Mouse (Mus musculus) MEL (cell line): ENCODE measurements at regions not wholly inside any gene's neighbourhood (a gene's known extent, or its start where the extent isn't known, plus 50 kb on each side); places are given as distances from the start of the nearest gene placed in this dataset.

Experiments
- DNase-seq: peaks from one replicate; pipeline ENCODE4 v3.0.0; 2011; ENCODE audit warnings: low read depth, low spot score
- H3K27ac ChIP-seq: 2 replicates; pipeline ENCODE4 v1.5.1; 2012; ENCODE audit warnings: low read depth, mild to moderate bottlenecking, control low read depth, low read length, moderate library complexity; ENCODE audit not compliant: control insufficient read depth
- H3K27me3 ChIP-seq, 2 experiments: fragments of 150-350 bp in 1 of 2; sonication (generic) in 1 of 2; 2 replicates each; pipeline ENCODE4 v1.6.1; 2012; ENCODE audit warnings: low read length in 2 of 2, mild to moderate bottlenecking in 2 of 2, improper control_type of control experiment in 1 of 2, moderate library complexity in 1 of 2; ENCODE audit not compliant: insufficient read depth in 2 of 2, control insufficient read depth in 1 of 2
- H3K36me3 ChIP-seq, 2 experiments: 2 replicates each; pipeline ENCODE4 v1.6.1; 2012 to 2014; ENCODE audit warnings: low read length in 2 of 2, improper control_type of control experiment in 1 of 2, inconsistent platforms in 1 of 2, mild to moderate bottlenecking in 1 of 2; ENCODE audit not compliant: insufficient read depth in 2 of 2, control insufficient read depth in 1 of 2
- H3K4me1 ChIP-seq, 2 experiments: fragments of 150-350 bp in 1 of 2; sonication (generic) in 1 of 2; 2 replicates each; pipeline ENCODE4 v1.6.1; 2012; ENCODE audit warnings: low read length in 2 of 2, improper control_type of control experiment in 1 of 2, mild to moderate bottlenecking in 1 of 2; ENCODE audit not compliant: insufficient read depth in 2 of 2, control insufficient read depth in 1 of 2
- H3K4me3 ChIP-seq, 2 experiments: fragments of 150-350 bp in 1 of 2; sonication (generic) in 1 of 2; 2 replicates each; pipeline ENCODE4 v1.5.1; 2012; ENCODE audit warnings: low read depth in 2 of 2, low read length in 2 of 2, mild to moderate bottlenecking in 2 of 2, moderate library complexity in 2 of 2, control low read depth in 1 of 2, improper control_type of control experiment in 1 of 2; ENCODE audit not compliant: control insufficient read depth in 1 of 2, insufficient read depth in 1 of 2
- H3K79me2 ChIP-seq: 2 replicates; pipeline ENCODE4 v1.6.1; 2012; ENCODE audit warnings: mild to moderate bottlenecking, low read length, moderate library complexity; ENCODE audit not compliant: control insufficient read depth, poor library complexity, insufficient read depth
- H3K9ac ChIP-seq: 2 replicates; pipeline ENCODE4 v1.6.1; 2012; ENCODE audit warnings: low read depth, mild to moderate bottlenecking, control low read depth, low read length, moderate library complexity; ENCODE audit not compliant: control insufficient read depth, poor library complexity, severe bottlenecking
- H3K9me3 ChIP-seq: fragments of 150-350 bp; sonication (generic); replicated peaks from 2 replicates; pipeline ENCODE4 v1.6.1; 2012; ENCODE audit warnings: mild to moderate bottlenecking, low read length, improper control_type of control experiment, moderate library complexity; ENCODE audit not compliant: insufficient read depth
- BHLHE40 ChIP-seq: IDR thresholded peaks from 2 replicates; pipeline ENCODE4 v1.6.1; 2012; ENCODE audit warnings: low read depth, mild to moderate bottlenecking, inconsistent platforms, low read length, improper control_type of control experiment, borderline replicate concordance
- CHD1 ChIP-seq: IDR thresholded peaks from 2 replicates; pipeline ENCODE4 v1.6.1; 2012; ENCODE audit warnings: low read depth, mild to moderate bottlenecking, inconsistent platforms, low read length, improper control_type of control experiment
- CHD2 ChIP-seq: IDR thresholded peaks from 2 replicates; pipeline ENCODE4 v1.6.1; 2011; ENCODE audit warnings: low read length, improper control_type of control experiment
- CTCF ChIP-seq, 3 experiments: IDR thresholded peaks in 2 of 3; conservative IDR thresholded peaks in 1 of 3; 2 replicates each; pipeline ENCODE4 v1.5.1; 2011 to 2012; ENCODE audit warnings: low read length in 3 of 3, low read depth in 2 of 3, mild to moderate bottlenecking in 2 of 3, improper control_type of control experiment in 1 of 3, inconsistent platforms in 1 of 3, mixed read lengths in 1 of 3, moderate library complexity in 1 of 3; ENCODE audit not compliant: control insufficient read depth in 1 of 3, insufficient read depth in 1 of 3, poor library complexity in 1 of 3, severe bottlenecking in 1 of 3
- ELF1 ChIP-seq: IDR thresholded peaks from 2 replicates; pipeline ENCODE4 v1.6.1; 2014; ENCODE audit warnings: low read depth, mild to moderate bottlenecking, inconsistent platforms, low read length, improper control_type of control experiment, moderate library complexity
- GABPA ChIP-seq: IDR thresholded peaks from 2 replicates; pipeline ENCODE4 v1.6.1; 2012; ENCODE audit warnings: low read depth, mild to moderate bottlenecking, inconsistent platforms, low read length, improper control_type of control experiment, moderate library complexity
- HCFC1 ChIP-seq: IDR thresholded peaks from 2 replicates; pipeline ENCODE4 v1.6.1; 2012; ENCODE audit warnings: low read depth, mild to moderate bottlenecking, inconsistent platforms, low read length, improper control_type of control experiment, moderate library complexity
- JUND ChIP-seq: IDR thresholded peaks from 2 replicates; pipeline ENCODE4 v1.6.1; 2011; ENCODE audit warnings: low read depth, mild to moderate bottlenecking, improper control_type of control experiment, low read length
- MAX ChIP-seq: IDR thresholded peaks from 2 replicates; pipeline ENCODE4 v1.6.1; 2011; ENCODE audit warnings: low read length, improper control_type of control experiment
- MAZ ChIP-seq: IDR thresholded peaks from 2 replicates; pipeline ENCODE4 v1.6.1; 2012; ENCODE audit warnings: low read depth, mild to moderate bottlenecking, inconsistent platforms, low read length, improper control_type of control experiment
- MEF2A ChIP-seq: IDR thresholded peaks from 2 replicates; pipeline ENCODE4 v1.6.1; 2014; ENCODE audit warnings: low read depth, mild to moderate bottlenecking, inconsistent platforms, low read length, improper control_type of control experiment; ENCODE audit not compliant: poor library complexity, insufficient replicate concordance, severe bottlenecking; ENCODE audit errors: extremely low read depth
- MXI1 ChIP-seq: IDR thresholded peaks from 2 replicates; pipeline ENCODE4 v1.6.1; 2011; ENCODE audit warnings: mild to moderate bottlenecking, low read depth, low read length, improper control_type of control experiment
- MYB ChIP-seq: IDR thresholded peaks from 2 replicates; pipeline ENCODE4 v1.6.1; 2011; ENCODE audit warnings: mild to moderate bottlenecking, low read depth, low read length, improper control_type of control experiment
- NELFE ChIP-seq: IDR thresholded peaks from 2 replicates; pipeline ENCODE4 v1.6.1; 2011; ENCODE audit warnings: low read depth, low read length, improper control_type of control experiment
- NRF1 ChIP-seq: IDR thresholded peaks from 2 replicates; pipeline ENCODE4 v1.6.1; 2014; ENCODE audit warnings: low read depth, mild to moderate bottlenecking, inconsistent platforms, low read length, improper control_type of control experiment, moderate library complexity; ENCODE audit not compliant: poor library complexity, insufficient read depth, severe bottlenecking
- POLR2A ChIP-seq, 2 experiments: IDR thresholded peaks; 2 replicates each; pipeline ENCODE4 v1.6.1; 2011 to 2012; ENCODE audit warnings: low read length in 2 of 2, mild to moderate bottlenecking in 2 of 2, control low read depth in 1 of 2, improper control_type of control experiment in 1 of 2, low read depth in 1 of 2, moderate library complexity in 1 of 2; ENCODE audit not compliant: control insufficient read depth in 1 of 2, insufficient read depth in 1 of 2, poor library complexity in 1 of 2
- POLR2AphosphoS2 ChIP-seq: IDR thresholded peaks from 2 replicates; pipeline ENCODE4 v1.6.1; 2011; ENCODE audit warnings: low read length, improper control_type of control experiment
- POLR2AphosphoS5 ChIP-seq: IDR thresholded peaks from 2 replicates; pipeline ENCODE4 v1.6.1; 2012; ENCODE audit warnings: low read depth, borderline replicate concordance, mild to moderate bottlenecking, inconsistent platforms, low read length, moderate library complexity, mixed read lengths
- RCOR1 ChIP-seq: IDR thresholded peaks from 2 replicates; pipeline ENCODE4 v1.6.1; 2012; ENCODE audit warnings: low read depth, mild to moderate bottlenecking, inconsistent platforms, low read length, improper control_type of control experiment
- SIN3A ChIP-seq: IDR thresholded peaks from 2 replicates; pipeline ENCODE4 v1.6.1; 2012; ENCODE audit warnings: low read length, improper control_type of control experiment, inconsistent platforms
- SMC3 ChIP-seq: IDR thresholded peaks from 2 replicates; pipeline ENCODE4 v1.6.1; 2011; ENCODE audit warnings: low read depth, low read length, improper control_type of control experiment
- TBP ChIP-seq: IDR thresholded peaks from 2 replicates; pipeline ENCODE4 v1.8.0; 2011; ENCODE audit warnings: low read depth, low read length, improper control_type of control experiment
- TCF12 ChIP-seq: IDR thresholded peaks from 2 replicates; pipeline ENCODE4 v1.6.1; 2014; ENCODE audit warnings: low read depth, mild to moderate bottlenecking, inconsistent platforms, low read length, improper control_type of control experiment, moderate library complexity
- UBTF ChIP-seq: IDR thresholded peaks from 2 replicates; pipeline ENCODE4 v1.6.1; 2012; ENCODE audit warnings: low read depth, mild to moderate bottlenecking, inconsistent platforms, low read length, improper control_type of control experiment, moderate library complexity, borderline replicate concordance; ENCODE audit not compliant: insufficient read depth
- USF1 ChIP-seq: IDR thresholded peaks from 2 replicates; pipeline ENCODE4 v1.6.1; 2014; ENCODE audit warnings: low read depth, mild to moderate bottlenecking, inconsistent platforms, low read length, improper control_type of control experiment, moderate library complexity
- USF2 ChIP-seq, 2 experiments: IDR thresholded peaks; 2 replicates each; pipeline ENCODE4 v1.6.1; 2011 to 2012; ENCODE audit warnings: improper control_type of control experiment in 2 of 2, low read length in 2 of 2, borderline replicate concordance in 1 of 2, inconsistent platforms in 1 of 2, low read depth in 1 of 2, mild to moderate bottlenecking in 1 of 2; ENCODE audit not compliant: insufficient read depth in 1 of 2
- ZC3H11A ChIP-seq: IDR thresholded peaks from 2 replicates; pipeline ENCODE4 v1.6.1; 2012; ENCODE audit warnings: low read depth, mild to moderate bottlenecking, inconsistent platforms, low read length, improper control_type of control experiment
- ZKSCAN1 ChIP-seq: IDR thresholded peaks from 2 replicates; pipeline ENCODE4 v1.6.1; 2012; ENCODE audit warnings: low read depth, mild to moderate bottlenecking, inconsistent platforms, low read length, improper control_type of control experiment, moderate library complexity
- ZMIZ1 ChIP-seq: IDR thresholded peaks from 2 replicates; pipeline ENCODE4 v1.6.1; 2012; ENCODE audit warnings: low read depth, mild to moderate bottlenecking, inconsistent platforms, low read length, improper control_type of control experiment, moderate library complexity
- ZNF384 ChIP-seq: IDR thresholded peaks from 2 replicates; pipeline ENCODE4 v1.6.1; 2012; ENCODE audit warnings: low read depth, mild to moderate bottlenecking, inconsistent platforms, low read length, improper control_type of control experiment

DNA sequence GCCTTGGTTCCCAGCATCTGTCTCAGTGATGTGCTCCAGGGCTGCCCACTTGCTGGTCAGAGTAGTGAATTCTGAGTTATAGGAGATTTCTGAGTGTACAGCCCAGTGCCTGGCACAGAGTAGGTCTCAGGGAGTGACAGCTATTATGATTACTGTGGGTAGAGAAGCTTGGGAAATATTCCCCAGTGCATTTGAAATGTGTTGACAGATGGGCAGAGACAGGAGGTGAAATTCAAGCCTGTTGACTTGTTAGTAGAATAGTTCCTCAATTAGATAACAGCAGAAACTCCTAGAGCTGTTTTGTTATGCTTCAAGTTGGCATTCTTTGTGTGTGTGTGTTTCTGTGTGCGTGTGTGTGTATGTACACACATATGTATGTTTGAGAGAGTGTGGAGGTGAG lies 152.9 kb downstream of the Klhl25 start:
- no peaks in the 10 kb centered on the region for H3K9me3 ChIP-seq
- H3K9ac ChIP-seq = no peak overlapping the region
- DNase-seq = no peak
- H3K4me1 ChIP-seq = no peaks in the 10 kb centered on the region
- H3K27me3 ChIP-seq = no peaks in the 10 kb centered on the region
- TF ChIP-seq SMC3 = no peak
- TF ChIP-seq POLR2AphosphoS2 = no peak
- no peak for TF ChIP-seq UBTF
- no peak for TF ChIP-seq CHD1
- no peak for TF ChIP-seq ZMIZ1
- no peak for TF ChIP-seq MAZ
- TF ChIP-seq POLR2AphosphoS5 = no peak
- no peak for TF ChIP-seq TCF12
- no peak for TF ChIP-seq ZC3H11A
- TF ChIP-seq JUND = no peak
- TF ChIP-seq ZKSCAN1 = no peak
- no peak for TF ChIP-seq NELFE
- no peak for TF ChIP-seq CTCF (IDR thresholded peaks at IDR 0.05 in 2 of 3, conservative IDR thresholded peaks at IDR 0.05 in 1 of 3; ENCODE audit: control insufficient read depth in 1 of 3, insufficient read depth in 1 of 3, low read depth in 2 of 3, low read length in 3 of 3, poor library complexity in 1 of 3, severe bottlenecking in 1 of 3)
- no peak for TF ChIP-seq MEF2A
- TF ChIP-seq USF1 = no peak
- no peak for TF ChIP-seq RCOR1
- no peak for TF ChIP-seq ELF1
- TF ChIP-seq MXI1 = no peak
- H3K27ac ChIP-seq = no peak overlapping the region
- H3K36me3 ChIP-seq = no peaks in the 10 kb centered on the region
- no peak overlapping the region for H3K4me3 ChIP-seq
- H3K79me2 ChIP-seq = no peaks in the 10 kb centered on the region

DNA sequence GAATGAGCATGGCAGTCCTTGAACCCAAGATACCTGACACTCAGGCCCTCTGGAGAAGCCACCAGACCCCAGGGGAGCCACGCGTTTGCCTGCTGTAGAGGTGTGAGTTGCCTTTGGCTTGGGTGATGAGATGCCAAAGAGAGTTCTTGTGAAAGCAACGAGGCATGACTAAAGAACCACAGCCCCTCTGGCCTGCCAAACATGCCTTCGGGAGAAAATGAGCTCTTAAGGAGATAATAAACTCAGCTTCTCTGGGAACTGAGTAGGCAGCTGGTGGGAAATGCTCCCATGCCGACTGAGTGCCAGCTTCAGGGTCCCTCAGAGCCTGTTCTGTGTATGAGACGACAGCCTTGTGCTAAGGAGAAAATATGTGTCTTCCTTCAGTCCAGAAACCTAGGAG lies 160.1 kb downstream of the Klhl25 start:
- Histone ChIP-seq H3K79me2 (no peaks in the 10 kb centered on the region), H3K4me1 (no peaks in the 10 kb centered on the region), H3K4me3 (no peak overlapping the region), H3K27me3 (no peaks in the 10 kb centered on the region), H3K9me3 (no peaks in the 10 kb centered on the region), H3K9ac (no peak overlapping the region), H3K36me3 (no peaks in the 10 kb centered on the region), H3K27ac (no peak overlapping the region)
- DNase-seq = no peak
- TF ChIP-seq SMC3 (no peak), TBP (no peak), SIN3A (no peak), ELF1 (no peak), ZMIZ1 (no peak), USF2 (IDR thresholded peaks at IDR 0.05; ENCODE audit: borderline replicate concordance in 1 of 2, insufficient read depth in 1 of 2, low read depth in 1 of 2, low read length in 2 of 2) (no peak), HCFC1 (no peak), BHLHE40 (no peak), GABPA (no peak), CHD2 (no peak), POLR2AphosphoS2 (no peak), ZNF384 (no peak), POLR2A (IDR thresholded peaks at IDR 0.05; ENCODE audit: control insufficient read depth in 1 of 2, insufficient read depth in 1 of 2, low read depth in 1 of 2, low read length in 2 of 2, poor library complexity in 1 of 2) (no peak), TCF12 (no peak), MYB (no peak), MAX (no peak), NELFE (no peak), NRF1 (no peak)
